Mouse (Mus musculus) hindbrain, embryonic 13.5 days (tissue): ENCODE measurements around the gene Rapgefl1. TPM values are rescaled to one million over a fixed set of nuclear protein-coding genes. Genes with fewer than 3 reads are reported as not detected.

ENCODE experiments used
- polyA plus RNA-seq: library from polyadenylated mRNA; unstranded; fragments of >200 nt; fragmentation: Nextera tagmentation; extraction: Ambion mirVana; gene quantifications from 2 replicates; pipeline ENCODE4 v1.2.1, GENCODE M21; 2015

The Rapgefl1 gene
- polyA plus RNA-seq, 1 experiment from 2014 or later: 6.2 TPM

Other genes starting within 250 kb of the Rapgefl1 start
- 91.1 and 91.8 TPM in 2 replicates for gene Ormdl3, start 249.4 kb upstream of the Rapgefl1 start, polyA plus RNA-seq
- not detected in 2 replicates for gene Lrrc3c, start 238.5 kb upstream of the Rapgefl1 start, polyA plus RNA-seq
- gene Gm12355, start 211.1 kb upstream of the Rapgefl1 start, polyA plus RNA-seq: 0.82 and 1.2 TPM in 2 replicates
- not detected in 2 replicates for gene Gsdma3, start 210.4 kb upstream of the Rapgefl1 start, polyA plus RNA-seq
- 0.17 TPM in 1 of 2 replicates, not detected in the other for gene Gsdma2, start 190.0 kb upstream of the Rapgefl1 start, polyA plus RNA-seq
- gene Gsdma, start 172.4 kb upstream of the Rapgefl1 start, polyA plus RNA-seq: 0.05 TPM in 1 of 2 replicates, not detected in the other
- gene Psmd3, start 154.2 kb upstream of the Rapgefl1 start, polyA plus RNA-seq: 176 and 182 TPM in 2 replicates
- gene Csf3, start 135.5 kb upstream of the Rapgefl1 start, polyA plus RNA-seq: not detected in 2 replicates
- gene Med24, start 107.3 kb upstream of the Rapgefl1 start, polyA plus RNA-seq: 72.4 and 75.2 TPM in 2 replicates
- gene Thra, start 96.1 kb upstream of the Rapgefl1 start, polyA plus RNA-seq: 117 and 122 TPM in 2 replicates
- gene Nr1d1, start 61.5 kb upstream of the Rapgefl1 start, polyA plus RNA-seq: 1.9 and 2.4 TPM in 2 replicates
- 31.5 and 33.0 TPM in 2 replicates for gene Msl1, start 41.3 kb upstream of the Rapgefl1 start, polyA plus RNA-seq
- gene Casc3, start 31.9 kb upstream of the Rapgefl1 start, polyA plus RNA-seq: 48.7 and 50.2 TPM in 2 replicates
- 5.0 TPM in 2 replicates for gene Wipf2, start 26.9 kb downstream of the Rapgefl1 start, polyA plus RNA-seq
- 5.9 and 6.0 TPM in 2 replicates for gene Cdc6, start 71.0 kb downstream of the Rapgefl1 start, polyA plus RNA-seq
- 17.1 and 20.3 TPM in 2 replicates for gene Rara, start 91.0 kb downstream of the Rapgefl1 start, polyA plus RNA-seq
- gene Gjd3, start 146.2 kb downstream of the Rapgefl1 start, polyA plus RNA-seq: 1.5 and 1.6 TPM in 2 replicates
- 55.7 and 62.2 TPM in 2 replicates for gene Top2a, start 187.4 kb downstream of the Rapgefl1 start, polyA plus RNA-seq
- 194 and 196 TPM in 2 replicates for gene Igfbp4, start 204.5 kb downstream of the Rapgefl1 start, polyA plus RNA-seq